In the genomic region with DNA sequence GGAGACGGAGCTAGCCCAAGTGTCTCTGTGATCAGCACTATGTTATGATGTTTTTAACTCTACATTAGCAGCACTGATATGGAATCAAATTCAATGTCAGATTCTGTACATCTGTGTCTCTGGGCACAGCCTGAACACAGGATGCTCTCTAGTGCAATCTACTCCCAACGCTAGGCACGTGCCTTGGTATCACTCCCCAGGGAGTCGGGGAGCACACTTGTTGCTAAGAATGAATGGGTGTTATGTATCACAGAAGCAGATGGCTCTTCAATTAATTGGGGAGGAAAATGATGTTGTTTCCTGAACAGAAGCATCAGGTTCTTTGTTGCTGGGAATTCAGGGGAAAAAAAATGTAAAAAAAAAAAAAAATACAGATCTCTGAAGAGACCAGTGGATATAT, we compare ENCODE assay signal across 27 mouse cellular contexts.
"Had no signal": no experiment of that assay in that cellular context is flagged by ENCODE, and none has a peak within 500 bp of the region (broad histone marks: within the 10 kb centered on the region; RNA-seq: fewer than 3 reads in every experiment).

No protein-coding gene starts in this region.

- H3K9me3 ChIP-seq: heart, embryonic 13.5 days; heart, embryonic 15.5 days; hindbrain, embryonic 10.5 days; hindbrain, embryonic 12.5 days; intestine, embryonic 15.5 days; limb, embryonic 13.5 days; limb, embryonic 15.5 days; liver, embryonic 12.5 days had no signal

- H3K9ac ChIP-seq: heart, embryonic 13.5 days; heart, embryonic 15.5 days; hindbrain, embryonic 12.5 days; hindbrain, embryonic 14.5 days; intestine, embryonic 15.5 days; limb, embryonic 13.5 days; limb, embryonic 15.5 days; liver, embryonic 12.5 days; liver, embryonic 14.5 days had no signal

- H3K27me3 ChIP-seq: heart, embryonic 13.5 days; heart, embryonic 15.5 days; hindbrain, embryonic 12.5 days; intestine, embryonic 15.5 days; limb, embryonic 13.5 days; limb, embryonic 15.5 days; liver, embryonic 12.5 days had no signal

- H3K27ac ChIP-seq: gastrocnemius, adult 2 months; heart, adult 2 months; heart, embryonic 13.5 days; heart, embryonic 15.5 days; hindbrain, embryonic 10.5 days; hindbrain, embryonic 12.5 days; hindbrain, embryonic 14.5 days; intestine, embryonic 15.5 days; layer of hippocampus, adult 2 months; left cerebral cortex, adult 2 months; limb, embryonic 13.5 days; limb, embryonic 15.5 days; liver, embryonic 12.5 days; liver, embryonic 14.5 days had no signal

- H3K4me1 ChIP-seq: heart, embryonic 13.5 days; heart, embryonic 15.5 days; intestine, embryonic 15.5 days; limb, embryonic 13.5 days; limb, embryonic 15.5 days; liver, embryonic 12.5 days had no signal

- H3K4me3 ChIP-seq: gastrocnemius, adult 2 months; heart, adult 2 months; heart, embryonic 13.5 days; heart, embryonic 15.5 days; hindbrain, embryonic 10.5 days; hindbrain, embryonic 12.5 days; intestine, embryonic 15.5 days; layer of hippocampus, adult 2 months; left cerebral cortex, adult 2 months; limb, embryonic 13.5 days; limb, embryonic 15.5 days; liver, embryonic 12.5 days had no signal

- H3K36me3 ChIP-seq: heart, embryonic 13.5 days; heart, embryonic 15.5 days; hindbrain, embryonic 10.5 days; hindbrain, embryonic 12.5 days; intestine, embryonic 15.5 days; limb, embryonic 13.5 days; limb, embryonic 15.5 days; liver, embryonic 12.5 days had no signal

- H3K4me2 ChIP-seq: heart, embryonic 11.5 days; heart, embryonic 13.5 days; heart, embryonic 15.5 days; hindbrain, embryonic 12.5 days; hindbrain, embryonic 14.5 days; intestine, embryonic 15.5 days; limb, embryonic 13.5 days; limb, embryonic 15.5 days; liver, embryonic 12.5 days had no signal

- DNase-seq: gastrocnemius, adult 2 months; gastrocnemius, postnatal 10 days; gastrocnemius, postnatal 25 days; heart, adult 2 months; heart, postnatal 4 days; kidney, adult 18-20 months; kidney, adult 8-10 months; kidney, postnatal 10 days; kidney, postnatal 25 days; kidney, postnatal 4 days; left cerebral cortex, postnatal 4 days had no signal

- ATAC-seq: hindbrain, embryonic 16.5 days; inflammation-experienced regulatory T-cells, adult 6 months; intestine, embryonic 15.5 days; intestine, postnatal 0 days; liver, embryonic 12.5 days had no signal
